Mouse (Mus musculus) layer of hippocampus, adult 2 months (tissue): ENCODE measurements around the gene Nectin2. TPM values are rescaled to one million over a fixed set of nuclear protein-coding genes. Genes with fewer than 3 reads are reported as not detected.
A peak's percentile ranks its signal among the peaks of the same experiment; 100 is the strongest.
"Not testable (repeated sequence)": the region's sequence is repeated elsewhere in the genome, so short reads cannot be mapped to it uniquely, and the experiment has no call there.

Experiments
- DNase-seq, 2 experiments: peaks; one replicate each; pipeline ENCODE4 v3.0.0; 2022; ENCODE audit warnings: low spot score in 2 of 2
- H3K27ac ChIP-seq: fragments of 200-600 bp; 2 replicates; pipeline ENCODE4 v1.8.1; 2022
- H3K4me3 ChIP-seq: fragments of 200-600 bp; 2 replicates; pipeline ENCODE4 v1.8.1; 2022; ENCODE audit warnings: mild to moderate bottlenecking
- CTCF ChIP-seq: fragments of 200-600 bp; conservative IDR thresholded peaks from 2 replicates; pipeline ENCODE4 v1.8.1; 2022; ENCODE audit warnings: antibody characterized with exemption, mild to moderate bottlenecking, moderate library complexity
- long read RNA-seq, 2 experiments: library from polyadenylated mRNA; stranded (forward); transcript quantifications; one replicate each; pipeline ENCODE4 v2.0.0; 2021; ENCODE audit warnings: borderline mapping rate in 2 of 2
- total RNA-seq, 2 experiments: library from RNA; stranded (reverse); gene quantifications; 2 replicates each; pipeline ENCODE4 v1.2.3; 2021

Nectin2 gene
- total RNA-seq: 1 to 10 TPM; 4.5 to 5.9 TPM
- long read RNA-seq, experiment 1, transcript Nectin2-202 (6 exons, 1,955 nt): major isoform, 8 of 10 reads
- long read RNA-seq, experiment 1, partial matches to known transcripts: 0 of 10 reads
- long read RNA-seq, experiment 1, other reads (novel, unspliced or antisense): 1 of 10 reads
- long read RNA-seq, experiment 2, partial matches to known transcripts: 1 of 7 reads
- long read RNA-seq, experiment 2, other reads (novel, unspliced or antisense): 2 of 7 reads

GRCm38 (mm10) chr7:19750217-19751069 is at the start of gene Nectin2:
Nectin2 (minus strand) TSS chr7:19750483.
- peak within 1 kb of the TSS; percentile 77 for H3K27ac ChIP-seq
- TF ChIP-seq CTCF: peak; percentile 79
- DNase-seq: peak; percentile 80 to 82

DNA sequence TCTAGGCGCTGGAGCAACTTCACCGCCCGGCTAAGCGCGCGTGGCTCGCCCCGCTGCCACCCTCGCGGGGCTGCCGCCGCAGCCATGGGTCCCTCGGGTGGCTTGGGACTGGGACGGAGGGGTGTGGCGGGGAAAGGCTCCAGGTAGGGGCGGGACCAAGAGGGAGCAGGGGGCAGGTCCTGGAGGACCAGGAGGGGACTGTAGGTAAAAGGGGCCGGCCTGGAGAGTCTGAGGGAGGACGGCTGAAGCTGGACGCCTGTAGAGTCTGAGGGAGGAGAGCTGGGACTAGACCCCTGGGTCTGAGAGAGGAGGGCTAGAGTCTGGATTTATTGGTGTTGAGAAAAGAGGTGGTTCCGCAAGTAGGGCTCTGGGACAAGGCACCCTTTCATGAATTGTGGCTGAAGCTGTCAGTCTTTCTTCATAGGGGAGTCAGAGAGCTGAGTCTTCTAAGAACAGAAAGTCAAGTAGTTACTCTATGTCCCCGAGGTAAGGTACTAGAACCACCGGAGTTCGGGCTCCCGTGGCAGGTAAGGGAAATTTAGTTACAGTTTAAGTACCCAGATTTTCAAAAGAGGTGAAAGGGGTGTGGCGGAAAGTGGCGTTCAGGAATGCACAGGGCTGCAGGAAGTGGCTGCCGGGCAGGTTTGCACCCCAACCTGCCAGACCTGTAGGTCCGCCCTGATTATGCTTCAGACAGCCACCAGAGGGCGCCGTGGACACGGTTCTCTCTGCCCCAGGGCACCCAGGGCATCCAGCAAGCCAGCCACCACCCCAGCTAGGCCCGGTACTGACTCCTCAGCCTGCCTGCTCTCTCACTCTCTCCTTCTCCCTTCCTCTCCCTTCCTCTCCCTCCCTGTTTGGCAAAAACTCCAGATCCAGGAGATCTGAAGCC is 46.7 kb upstream of the Nectin2 start, which contains the start of gene Cblc:
Gene Cblc, minus strand, starts transcription at position 113 of the 892 bp plus-strand sequence.
- Histone ChIP-seq H3K27ac (no peak within 1 kb of the TSS), H3K4me3 (no peak within 1 kb of the TSS)
- TF ChIP-seq CTCF: peak; percentile 89
- peak; percentile 26 to 60 for DNase-seq

More at GRCm38 (mm10) chr7:19750217-19751069, at the start of gene Nectin2:
- H3K4me3 ChIP-seq: peak within 1 kb of the TSS; percentile 58

- no peak overlapping the region for H3K4me3 ChIP-seq
- TF ChIP-seq CTCF: no peak
- DNase-seq: no peak
- no peak overlapping the region for H3K27ac ChIP-seq
These were observed 46.0 kb upstream of the Nectin2 start for GRCm38 (mm10) chr7:19796254-19796653.

- no peak for TF ChIP-seq CTCF
- no peak overlapping the region for H3K4me3 ChIP-seq
- no peak overlapping the region for H3K27ac ChIP-seq
- DNase-seq: no peak
These were observed 45.0 kb upstream of the Nectin2 start for GRCm38 (mm10) chr7:19795236-19795635.

GRCm38 (mm10) chr7:19792701-19793630 is 42.7 kb upstream of the Nectin2 start:
- no peak for DNase-seq
- Histone ChIP-seq H3K27ac (no peak overlapping the region), H3K4me3 (no peak overlapping the region)
- TF ChIP-seq CTCF: no peak

DNA sequence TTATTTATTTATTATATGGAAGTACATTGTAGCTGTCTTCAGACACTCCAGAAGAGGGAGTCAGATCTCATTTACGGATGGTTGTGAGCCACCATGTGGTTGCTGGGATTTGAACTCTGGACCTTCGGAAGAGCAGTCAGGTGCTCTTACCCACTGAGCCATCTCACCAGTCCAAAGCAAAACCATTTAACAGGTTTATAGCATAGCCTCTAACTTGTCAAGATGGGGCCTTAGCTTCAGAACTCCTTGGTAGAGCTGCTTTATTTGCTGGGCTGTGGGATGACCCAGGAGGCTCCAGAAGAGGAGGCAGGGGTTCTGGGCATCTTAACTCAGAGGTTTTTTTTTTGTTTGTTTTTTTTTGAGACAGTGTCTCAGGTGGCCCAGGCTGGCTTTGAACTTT is 41.2 kb upstream of the Nectin2 start:
- H3K4me3 ChIP-seq, H3K27ac ChIP-seq, DNase-seq: not testable (repeated sequence)

GRCm38 (mm10) chr7:19789904-19790347 is 39.6 kb upstream of the Nectin2 start:
- Histone ChIP-seq H3K4me3 (peak overlapping the region; percentile 49), H3K27ac (no peak overlapping the region)
- peak; percentile 74 to 96 for DNase-seq
- peak; percentile 99 for TF ChIP-seq CTCF

DNA sequence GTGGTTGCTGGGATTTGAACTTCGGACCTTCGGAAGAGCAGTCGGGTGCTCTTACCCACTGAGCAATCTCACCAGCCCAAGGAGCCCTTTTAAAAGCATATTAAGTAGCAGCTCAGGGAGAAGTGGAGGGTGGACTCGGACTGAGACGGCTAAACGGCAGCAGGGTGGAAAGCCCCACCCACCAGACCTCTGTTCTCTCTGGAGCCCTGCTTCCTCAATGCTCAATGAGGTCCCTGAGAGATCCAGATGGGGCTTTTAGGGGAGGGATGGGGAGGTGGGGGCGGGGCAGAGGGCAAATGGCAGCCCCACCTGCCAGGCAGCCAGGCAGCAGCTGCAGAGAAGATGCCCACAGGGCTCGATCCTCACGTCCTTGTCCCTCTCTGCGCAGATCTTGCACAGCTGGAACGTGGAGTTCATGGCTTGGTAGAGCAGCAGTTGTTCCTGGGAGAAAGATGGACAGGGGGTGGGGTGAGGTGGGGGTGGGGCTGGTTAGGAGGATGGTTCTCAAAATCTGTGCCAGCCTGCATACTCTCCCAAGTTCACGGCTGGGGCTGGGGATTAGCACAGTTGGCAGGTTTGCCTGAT is 35.7 kb upstream of the Nectin2 start:
- no peak for TF ChIP-seq CTCF
- no peak overlapping the region for H3K4me3 ChIP-seq
- no peak for DNase-seq
- no peak overlapping the region for H3K27ac ChIP-seq

- DNase-seq: no peak
- no peak overlapping the region for H3K27ac ChIP-seq
- TF ChIP-seq CTCF: peak; percentile 65
- no peak overlapping the region for H3K4me3 ChIP-seq
These were observed 34.7 kb upstream of the Nectin2 start for GRCm38 (mm10) chr7:19784764-19785535.

DNA sequence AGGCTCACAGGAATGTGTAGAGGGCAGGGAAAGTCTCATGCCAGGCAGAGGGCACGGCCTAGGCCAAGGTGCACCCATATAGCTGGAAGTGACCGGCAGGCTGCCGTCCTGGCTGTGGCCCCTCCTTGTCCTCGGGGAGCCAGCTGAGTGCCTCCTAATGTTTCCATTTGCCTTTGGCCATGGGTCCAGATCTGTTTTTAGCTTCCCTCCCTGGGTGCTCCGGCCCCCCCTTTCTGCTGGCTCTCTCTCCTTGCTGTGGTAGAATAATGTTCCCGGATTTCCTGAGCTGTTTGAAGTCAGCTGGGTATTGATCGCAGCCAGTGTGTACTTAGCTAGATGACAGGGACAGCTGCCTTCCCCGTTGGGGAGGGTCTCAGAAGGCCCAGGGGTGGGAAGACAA is 33.3 kb upstream of the Nectin2 start:
- TF ChIP-seq CTCF: no peak
- Histone ChIP-seq H3K4me3 (no peak overlapping the region), H3K27ac (0 out of 2 replicates have a peak overlapping the region, but pooled peaks have one; percentile 51)
- DNase-seq: no peak

- no peak for DNase-seq
- Histone ChIP-seq H3K4me3 (no peak overlapping the region), H3K27ac (no peak overlapping the region)
- TF ChIP-seq CTCF: peak; percentile 66
These were observed 32.4 kb upstream of the Nectin2 start for GRCm38 (mm10) chr7:19782645-19783044.
